Mouse (Mus musculus): Measurements from ENCODE around the gene Fcnb. TPM values are rescaled to one million over a fixed set of nuclear protein-coding genes. Genes with fewer than 3 reads are reported as not detected.

Fcnb gene
- polyA plus RNA-seq (2016; fragmentation: Nextera tagmentation; extraction: Ambion mirVana) = 0.33 TPM in 1 of 2 replicates, not detected in the other

DNA sequence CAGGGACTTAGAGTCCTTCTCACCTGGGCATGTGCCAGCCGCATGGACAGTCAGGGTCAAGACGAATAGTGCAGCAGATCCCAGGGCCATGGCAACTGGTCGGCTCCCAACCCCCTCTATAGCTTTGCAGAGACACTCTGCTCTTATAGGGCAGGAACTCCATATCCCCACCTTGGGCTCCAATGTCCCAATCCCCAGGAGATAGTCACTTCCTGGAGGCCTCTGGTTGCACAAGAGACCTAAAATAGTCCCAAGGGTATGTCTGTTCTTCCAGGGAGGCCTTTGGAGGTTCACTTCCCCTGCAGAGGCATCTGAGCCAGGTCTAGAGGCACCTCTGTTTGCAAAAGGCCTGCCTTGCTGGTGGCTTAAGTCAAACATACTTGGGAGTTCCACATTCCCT lies at the start of gene Fcnb:
Gene Fcnb (minus strand): TSS at position 118 of the 400 bp plus-strand sequence.
- 68% methylated on average over 3 of the region's 3 CpGs for WGBS

DNA sequence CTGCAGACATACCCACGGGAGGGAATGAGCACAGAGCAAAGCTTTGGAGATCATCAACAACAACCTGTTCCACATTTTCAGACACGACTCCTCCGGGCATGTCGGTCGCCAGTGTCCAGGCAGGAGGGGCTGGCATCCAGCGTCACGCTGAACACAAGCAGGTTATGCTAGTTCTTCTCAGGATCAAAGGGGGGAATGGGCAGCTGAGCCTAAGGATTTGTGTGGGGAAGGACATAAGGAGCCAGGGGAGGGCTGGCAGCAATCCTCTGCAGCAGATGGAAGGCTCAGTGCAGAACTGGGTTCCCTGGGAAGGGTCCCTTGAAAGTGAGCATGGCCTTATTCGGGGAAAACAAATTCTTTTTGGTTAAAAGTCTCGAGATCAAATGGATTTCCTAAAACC lies 49.1 kb upstream of the Fcnb start:
- WGBS = 80% methylated on average over 9 of the region's 9 CpGs
- H3K4me3 ChIP-seq = no peak overlapping the region
- no peak overlapping the region for H3K27ac ChIP-seq (ENCODE audit: poor library complexity, severe bottlenecking)
- no peaks in the 10 kb centered on the region for H3K36me3 ChIP-seq
- ATAC-seq (ENCODE audit: insufficient number of reproducible peaks, low FRiP score) = no peak
- no peak overlapping the region for H3K9ac ChIP-seq
- no peaks in the 10 kb centered on the region for H3K9me3 ChIP-seq (replicated peaks)
- no peak overlapping the region for H3K4me2 ChIP-seq
- peaks cover 11% of the 10 kb centered on the region for H3K4me1 ChIP-seq (replicated peaks)
- no peaks in the 10 kb centered on the region; the same call in 1 of the 2 replicates for H3K27me3 ChIP-seq (replicated peaks)

More for the DNA sequence above, at the start of gene Fcnb:
- ATAC-seq (ENCODE audit: insufficient number of reproducible peaks, low FRiP score) = no peak
- Histone ChIP-seq H3K27ac (ENCODE audit: poor library complexity, severe bottlenecking) (no peak within 1 kb of the TSS), H3K9ac (no peak within 1 kb of the TSS), H3K4me2 (no peak within 1 kb of the TSS), H3K27me3 (replicated peaks) (no peaks in the 10 kb centered on the region), H3K4me1 (replicated peaks) (no peaks in the 10 kb centered on the region; the same call in 1 of the 2 replicates), H3K9me3 (replicated peaks) (0 out of 2 replicates have a peak, but pooled peaks cover 4% of the 10 kb centered on the region), H3K36me3 (no peaks in the 10 kb centered on the region), H3K4me3 (no peak within 1 kb of the TSS)

DNA sequence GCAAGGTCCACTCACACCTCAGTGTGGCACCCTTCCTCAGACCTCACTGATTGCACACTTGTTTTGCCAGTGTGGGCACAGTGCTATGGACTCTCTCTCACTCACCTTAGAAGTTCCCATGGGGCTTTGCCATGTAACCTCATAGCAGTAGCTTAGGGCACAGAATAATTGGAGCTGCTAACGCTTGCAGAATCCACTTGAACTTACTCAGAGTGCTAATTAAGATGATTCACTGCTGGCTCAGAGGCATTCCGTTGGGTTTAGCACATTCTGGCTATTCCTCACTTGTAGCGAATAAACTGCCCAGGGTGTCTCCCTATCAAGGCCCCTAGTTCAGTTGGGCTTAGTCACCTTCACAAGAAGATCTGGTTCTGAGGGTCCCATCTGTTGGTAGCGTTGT lies 47.4 kb upstream of the Fcnb start:
- Histone ChIP-seq H3K27me3 (replicated peaks) (no peaks in the 10 kb centered on the region; the same call in 1 of the 2 replicates), H3K4me1 (replicated peaks) (no peaks in the 10 kb centered on the region), H3K27ac (ENCODE audit: poor library complexity, severe bottlenecking) (no peak overlapping the region), H3K9ac (no peak overlapping the region), H3K36me3 (no peaks in the 10 kb centered on the region), H3K9me3 (replicated peaks) (no peaks in the 10 kb centered on the region), H3K4me3 (no peak overlapping the region), H3K4me2 (no peak overlapping the region)
- no peak for ATAC-seq (ENCODE audit: insufficient number of reproducible peaks, low FRiP score)
- 73% methylated on average over 4 of the region's 4 CpGs for WGBS

DNA sequence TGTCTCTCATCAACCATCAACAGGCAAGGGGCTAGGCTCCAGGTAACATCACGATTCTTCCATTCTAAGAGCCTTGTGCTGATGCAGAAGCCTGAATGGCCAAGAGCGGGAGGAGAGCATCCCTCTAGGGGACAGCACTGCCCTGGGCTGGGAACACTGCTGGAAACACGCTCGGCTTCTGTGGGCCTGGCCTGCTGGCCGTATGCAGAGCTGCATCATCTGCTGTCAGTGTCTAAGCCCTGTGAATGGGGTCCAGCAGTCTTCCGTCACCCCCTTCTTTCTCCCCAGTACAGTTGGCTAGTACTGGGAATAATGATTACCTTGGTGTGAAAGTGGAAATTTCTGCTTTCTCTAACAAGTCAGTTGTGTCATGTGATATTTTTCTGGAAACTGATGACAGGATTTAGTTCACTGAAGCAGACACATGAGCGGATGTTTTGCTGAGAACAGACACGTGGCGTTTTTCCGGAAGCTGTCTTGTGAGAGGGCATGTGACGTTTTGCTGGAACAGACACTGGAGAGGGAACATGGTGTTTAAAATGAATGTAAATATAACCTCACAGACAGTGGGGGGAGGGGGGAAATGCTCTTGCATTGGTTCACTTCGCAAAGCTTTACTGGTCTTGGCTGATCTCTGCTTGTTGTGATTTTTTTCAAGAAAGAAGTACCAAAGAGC lies 42.2 kb upstream of the Fcnb start:
- ATAC-seq (ENCODE audit: insufficient number of reproducible peaks, low FRiP score) = no peak

DNA sequence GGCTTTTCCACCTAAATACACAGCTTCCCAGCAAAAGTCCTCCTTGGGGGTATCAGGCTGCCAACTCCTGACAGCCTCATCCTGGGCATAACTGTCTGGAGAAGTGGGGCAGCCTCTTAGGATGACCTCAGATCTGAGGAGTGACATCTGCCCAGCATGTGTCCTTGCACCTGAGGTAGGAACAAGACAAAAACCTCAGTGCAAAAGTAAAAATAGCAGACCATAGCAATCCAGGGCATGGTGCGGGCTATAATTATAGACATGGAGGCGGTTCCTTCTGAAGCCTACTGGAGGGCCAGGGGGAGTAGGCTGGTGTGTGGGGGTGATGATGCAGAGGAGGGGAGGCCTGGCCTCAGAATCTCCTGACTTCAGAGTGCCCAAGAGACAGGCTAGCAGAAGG lies 39.2 kb upstream of the Fcnb start:
- ATAC-seq (ENCODE audit: insufficient number of reproducible peaks, low FRiP score) = no peak
- H3K27ac ChIP-seq (ENCODE audit: poor library complexity, severe bottlenecking) = no peak overlapping the region
- H3K4me3 ChIP-seq = no peak overlapping the region
- 56% methylated on average over 2 of the region's 2 CpGs for WGBS
- H3K9me3 ChIP-seq (replicated peaks) = 0 out of 2 replicates have a peak, but pooled peaks cover 13% of the 10 kb centered on the region
- no peak overlapping the region for H3K4me2 ChIP-seq
- 0 out of 2 replicates have a peak, but pooled peaks cover 6% of the 10 kb centered on the region for H3K4me1 ChIP-seq (replicated peaks)
- H3K36me3 ChIP-seq = no peaks in the 10 kb centered on the region
- no peaks in the 10 kb centered on the region for H3K27me3 ChIP-seq (replicated peaks)
- H3K9ac ChIP-seq = no peak overlapping the region

More for the DNA sequence above, 42.2 kb upstream of the Fcnb start:
- Histone ChIP-seq H3K4me3 (no peak overlapping the region), H3K4me2 (no peak overlapping the region), H3K9ac (no peak overlapping the region), H3K9me3 (replicated peaks) (0 out of 2 replicates have a peak, but pooled peaks cover 13% of the 10 kb centered on the region), H3K36me3 (no peaks in the 10 kb centered on the region), H3K27ac (ENCODE audit: poor library complexity, severe bottlenecking) (no peak overlapping the region), H3K27me3 (replicated peaks) (no peaks in the 10 kb centered on the region), H3K4me1 (replicated peaks) (0 out of 2 replicates have a peak, but pooled peaks cover 6% of the 10 kb centered on the region)
- WGBS = 61% methylated on average over 12 of the region's 12 CpGs

DNA sequence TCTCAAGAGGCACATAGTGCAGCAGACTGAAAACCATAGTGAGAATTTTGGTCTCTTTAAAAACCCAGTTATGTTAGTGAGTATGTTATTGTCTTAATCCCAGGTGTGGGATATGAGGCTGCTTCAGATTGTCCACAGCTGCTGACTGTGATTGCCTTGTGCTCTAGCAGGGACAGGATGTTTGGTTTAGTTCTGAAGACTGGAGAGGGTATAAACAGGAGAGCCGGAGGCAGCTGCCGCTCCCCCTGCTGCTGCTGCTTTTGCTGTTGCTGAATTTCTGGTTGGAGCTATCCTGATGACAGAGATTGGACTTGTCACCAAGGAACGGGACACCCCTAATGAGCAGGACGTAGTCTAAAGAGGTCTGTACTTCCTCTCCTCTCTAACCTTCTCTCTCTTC lies 36.6 kb upstream of the Fcnb start:
- no peak overlapping the region for H3K4me2 ChIP-seq
- ATAC-seq (ENCODE audit: insufficient number of reproducible peaks, low FRiP score) = no peak
- peaks cover 9% of the 10 kb centered on the region; the same call in 1 of the 2 replicates for H3K27me3 ChIP-seq (replicated peaks)
- no peak overlapping the region for H3K9ac ChIP-seq
- 0 out of 2 replicates have a peak, but pooled peaks cover 13% of the 10 kb centered on the region for H3K9me3 ChIP-seq (replicated peaks)
- H3K36me3 ChIP-seq = no peaks in the 10 kb centered on the region
- no peak overlapping the region for H3K4me3 ChIP-seq
- 78% methylated on average over 4 of the region's 4 CpGs for WGBS
- no peak overlapping the region for H3K27ac ChIP-seq (ENCODE audit: poor library complexity, severe bottlenecking)
- H3K4me1 ChIP-seq (replicated peaks) = 0 out of 2 replicates have a peak, but pooled peaks cover 6% of the 10 kb centered on the region

DNA sequence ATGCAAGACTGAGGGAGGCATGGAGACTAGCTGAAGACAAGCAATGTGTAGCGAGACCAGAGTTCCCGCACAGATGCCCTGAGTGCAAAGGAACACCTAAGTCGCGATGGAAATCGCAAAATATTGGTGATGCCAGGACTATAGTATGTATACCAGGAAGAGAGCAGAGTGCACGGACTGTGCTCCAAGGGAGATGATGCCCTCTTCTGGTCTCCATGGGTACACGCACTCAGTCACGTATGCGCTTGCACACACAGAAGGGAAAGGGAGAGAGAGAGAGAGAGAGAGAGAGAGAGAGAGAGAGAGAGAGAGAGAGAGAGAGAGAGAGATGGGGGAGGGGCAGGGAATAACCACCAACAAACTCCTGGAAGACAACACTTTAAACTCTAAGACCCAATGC lies 35.7 kb upstream of the Fcnb start:
- H3K4me2 ChIP-seq = no peak overlapping the region
- no peak overlapping the region for H3K9ac ChIP-seq
- no peaks in the 10 kb centered on the region for H3K36me3 ChIP-seq
- WGBS = 93% methylated on average over 9 of the region's 9 CpGs
- 0 out of 2 replicates have a peak, but pooled peaks cover 6% of the 10 kb centered on the region for H3K4me1 ChIP-seq (replicated peaks)
- no peak overlapping the region for H3K27ac ChIP-seq (ENCODE audit: poor library complexity, severe bottlenecking)
- 0 out of 2 replicates have a peak, but pooled peaks cover 13% of the 10 kb centered on the region for H3K9me3 ChIP-seq (replicated peaks)
- H3K27me3 ChIP-seq (replicated peaks) = peaks cover 17% of the 10 kb centered on the region; the same call in 1 of the 2 replicates
- no peak for ATAC-seq (ENCODE audit: insufficient number of reproducible peaks, low FRiP score)
- no peak overlapping the region for H3K4me3 ChIP-seq

DNA sequence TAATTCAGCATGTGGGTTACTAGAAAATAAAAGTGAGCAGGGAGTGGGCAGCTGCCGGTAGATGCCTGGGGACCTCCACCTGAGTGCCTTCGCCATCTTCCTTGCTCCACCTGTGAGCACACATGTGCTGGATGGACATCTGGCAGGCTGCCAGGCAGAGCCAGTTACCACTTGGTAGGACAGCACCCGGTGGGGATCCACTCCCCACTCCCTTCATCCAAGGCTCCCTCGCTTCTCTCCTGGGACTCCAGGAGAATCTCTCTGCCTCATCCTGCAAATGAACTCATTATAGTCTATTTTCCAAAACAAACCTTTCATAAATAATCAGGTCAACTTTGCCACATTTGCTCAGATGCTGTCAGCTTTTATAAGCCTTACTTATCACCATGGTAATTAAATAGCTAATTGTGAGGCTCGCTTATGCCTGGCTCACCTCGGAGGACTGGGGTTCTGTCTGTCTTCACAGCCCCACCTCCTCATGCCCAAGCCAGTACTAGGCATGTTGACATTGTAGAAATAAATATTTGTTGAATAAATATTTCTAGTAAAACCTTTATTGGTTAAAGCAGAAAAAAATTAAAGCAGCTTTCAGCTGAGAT lies 33.9 kb upstream of the Fcnb start:
- ATAC-seq (ENCODE audit: insufficient number of reproducible peaks, low FRiP score) = no peak
- WGBS = 66% methylated on average over 6 of the region's 6 CpGs
- peaks cover 17% of the 10 kb centered on the region; the same call in 1 of the 2 replicates for H3K27me3 ChIP-seq (replicated peaks)
- H3K4me3 ChIP-seq = no peak overlapping the region
- no peak overlapping the region for H3K4me2 ChIP-seq
- no peaks in the 10 kb centered on the region for H3K36me3 ChIP-seq
- no peak overlapping the region for H3K27ac ChIP-seq (ENCODE audit: poor library complexity, severe bottlenecking)
- no peaks in the 10 kb centered on the region for H3K4me1 ChIP-seq (replicated peaks)
- no peak overlapping the region for H3K9ac ChIP-seq
- H3K9me3 ChIP-seq (replicated peaks) = 0 out of 2 replicates have a peak, but pooled peaks cover 13% of the 10 kb centered on the region

DNA sequence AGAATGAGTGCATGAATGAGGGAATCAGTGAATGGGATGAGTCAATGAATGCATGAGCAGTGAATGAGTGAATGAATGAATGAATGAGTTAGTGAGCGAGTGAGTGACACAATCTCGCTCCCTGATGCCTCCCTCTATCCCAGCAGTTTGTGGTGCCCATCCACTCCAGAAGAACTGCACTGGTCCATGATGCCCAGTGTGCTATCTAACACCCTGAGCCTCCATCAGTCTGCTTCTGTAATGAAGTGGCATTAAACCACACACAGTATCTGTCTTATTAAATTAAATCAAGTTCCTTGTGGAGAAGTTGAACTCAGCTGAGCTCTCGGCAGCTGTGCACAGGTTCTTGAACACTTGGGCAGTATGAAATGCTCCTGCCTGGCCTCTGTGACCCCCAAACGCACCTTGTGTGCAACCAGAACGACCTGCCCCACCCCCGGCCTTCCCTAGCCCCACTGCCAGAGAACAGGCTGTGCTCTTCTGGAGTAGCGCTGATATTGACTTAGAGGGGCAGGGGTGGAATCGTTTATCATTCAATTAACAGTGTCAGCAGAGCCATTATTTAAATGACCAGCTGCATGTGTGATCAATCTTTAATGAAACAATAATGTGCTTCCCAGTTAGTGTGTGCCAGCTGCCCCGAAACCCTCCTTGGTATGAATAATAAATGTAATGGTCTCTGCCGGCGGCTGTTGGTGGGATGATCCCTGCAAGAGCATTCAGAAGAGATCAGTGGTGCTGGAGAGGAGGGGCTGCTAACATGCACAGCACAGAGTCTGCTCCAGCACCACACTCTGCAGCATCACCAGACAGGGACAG lies 33.0 kb upstream of the Fcnb start:
- 53% methylated on average over 11 of the region's 11 CpGs for WGBS
- Histone ChIP-seq H3K4me1 (replicated peaks) (no peaks in the 10 kb centered on the region), H3K36me3 (no peaks in the 10 kb centered on the region), H3K9me3 (replicated peaks) (0 out of 2 replicates have a peak, but pooled peaks cover 7% of the 10 kb centered on the region), H3K27ac (ENCODE audit: poor library complexity, severe bottlenecking) (no peak overlapping the region), H3K4me2 (no peak overlapping the region), H3K27me3 (replicated peaks) (peaks cover 17% of the 10 kb centered on the region; the same call in 1 of the 2 replicates), H3K9ac (no peak overlapping the region), H3K4me3 (no peak overlapping the region)
- no peak for ATAC-seq (ENCODE audit: insufficient number of reproducible peaks, low FRiP score)

DNA sequence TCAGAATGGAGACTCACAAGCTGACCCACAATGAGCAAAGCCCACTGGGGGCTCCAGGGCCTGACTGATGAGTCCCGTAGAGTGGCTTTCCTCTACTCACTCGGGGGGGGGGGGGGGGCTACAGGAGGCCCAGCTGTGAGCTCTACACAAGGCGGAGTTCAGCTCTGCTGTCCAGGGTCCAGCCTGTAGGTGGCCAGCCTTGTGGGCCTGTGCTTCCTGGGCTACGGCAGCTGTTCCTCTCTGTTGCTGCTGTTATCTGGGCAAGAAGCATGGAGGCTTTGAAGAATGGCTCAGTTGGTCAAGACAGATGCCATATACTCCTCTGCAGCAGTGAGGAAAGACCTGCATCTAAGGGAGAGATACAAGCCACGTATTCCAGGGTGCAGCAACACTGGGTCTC lies 24.1 kb upstream of the Fcnb start:
- Histone ChIP-seq H3K9me3 (replicated peaks) (no peaks in the 10 kb centered on the region), H3K4me1 (replicated peaks) (no peaks in the 10 kb centered on the region), H3K4me3 (no peak overlapping the region), H3K27me3 (replicated peaks) (peaks cover 6% of the 10 kb centered on the region; the same call in 1 of the 2 replicates), H3K4me2 (no peak overlapping the region), H3K27ac (ENCODE audit: poor library complexity, severe bottlenecking) (no peak overlapping the region), H3K36me3 (no peaks in the 10 kb centered on the region), H3K9ac (no peak overlapping the region)
- no peak for ATAC-seq (ENCODE audit: insufficient number of reproducible peaks, low FRiP score)
- 43% methylated on average over 5 of the region's 5 CpGs for WGBS

DNA sequence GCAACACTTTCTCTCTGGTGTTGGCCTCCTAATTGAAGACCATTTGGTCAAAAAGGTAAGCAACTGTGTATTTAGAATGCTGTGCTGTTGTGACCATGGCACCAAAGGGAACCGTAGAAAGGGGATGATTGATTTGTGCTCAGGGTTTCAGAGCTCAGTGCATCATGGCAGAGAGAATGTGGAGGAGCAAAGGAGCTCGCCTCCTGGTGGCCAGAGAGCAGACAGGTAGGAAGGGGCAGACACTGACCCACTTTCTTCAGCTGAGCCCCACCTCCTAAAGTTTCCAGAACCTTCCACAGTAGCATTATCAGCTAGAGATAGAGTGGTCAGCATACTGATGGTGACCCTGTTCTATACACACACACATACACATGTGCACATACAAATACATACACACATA lies 21.3 kb upstream of the Fcnb start:
- Histone ChIP-seq H3K4me2 (no peak overlapping the region), H3K4me3 (no peak overlapping the region), H3K4me1 (replicated peaks) (no peaks in the 10 kb centered on the region), H3K27ac (ENCODE audit: poor library complexity, severe bottlenecking) (no peak overlapping the region), H3K36me3 (no peaks in the 10 kb centered on the region), H3K9me3 (replicated peaks) (no peaks in the 10 kb centered on the region), H3K9ac (no peak overlapping the region), H3K27me3 (replicated peaks) (peaks cover 6% of the 10 kb centered on the region; the same call in 1 of the 2 replicates)
- 58% methylated on average over 2 of the region's 2 CpGs for WGBS
- no peak for ATAC-seq (ENCODE audit: insufficient number of reproducible peaks, low FRiP score)

All from heart, embryonic 12.5 days (tissue).